Mouse (Mus musculus) layer of hippocampus, adult 2 months (tissue): ENCODE measurements around the gene Wdr66. TPM values are rescaled to one million over a fixed set of nuclear protein-coding genes. Genes with fewer than 3 reads are reported as not detected.
A peak's percentile ranks its signal among the peaks of the same experiment; 100 is the strongest.

Source experiments
- DNase-seq, 2 experiments: peaks; one replicate each; pipeline ENCODE4 v3.0.0; 2022; ENCODE audit warnings: low spot score in 2 of 2
- H3K27ac ChIP-seq: fragments of 200-600 bp; 2 replicates; pipeline ENCODE4 v1.8.1; 2022
- H3K4me3 ChIP-seq: fragments of 200-600 bp; 2 replicates; pipeline ENCODE4 v1.8.1; 2022; ENCODE audit warnings: mild to moderate bottlenecking
- CTCF ChIP-seq: fragments of 200-600 bp; conservative IDR thresholded peaks from 2 replicates; pipeline ENCODE4 v1.8.1; 2022; ENCODE audit warnings: antibody characterized with exemption, mild to moderate bottlenecking, moderate library complexity
- total RNA-seq, 2 experiments: library from RNA; stranded (reverse); gene quantifications; 2 replicates each; pipeline ENCODE4 v1.2.3; 2021

Wdr66 gene
- total RNA-seq, 2 experiments from 2014 or later = 4.5 to 5.6 TPM

- Histone ChIP-seq H3K4me3 (no peak overlapping the region), H3K27ac (no peak overlapping the region)
- TF ChIP-seq CTCF = no peak
- DNase-seq = no peak
Observed at GRCm38 (mm10) chr5:123336205-123336961, 84.5 kb downstream of the Wdr66 start.

- no peak overlapping the region for H3K4me3 ChIP-seq
- H3K27ac ChIP-seq = no peak overlapping the region
- TF ChIP-seq CTCF = no peak
- no peak for DNase-seq
Observed at GRCm38 (mm10) chr5:123338463-123338862, 86.6 kb downstream of the Wdr66 start.

DNA sequence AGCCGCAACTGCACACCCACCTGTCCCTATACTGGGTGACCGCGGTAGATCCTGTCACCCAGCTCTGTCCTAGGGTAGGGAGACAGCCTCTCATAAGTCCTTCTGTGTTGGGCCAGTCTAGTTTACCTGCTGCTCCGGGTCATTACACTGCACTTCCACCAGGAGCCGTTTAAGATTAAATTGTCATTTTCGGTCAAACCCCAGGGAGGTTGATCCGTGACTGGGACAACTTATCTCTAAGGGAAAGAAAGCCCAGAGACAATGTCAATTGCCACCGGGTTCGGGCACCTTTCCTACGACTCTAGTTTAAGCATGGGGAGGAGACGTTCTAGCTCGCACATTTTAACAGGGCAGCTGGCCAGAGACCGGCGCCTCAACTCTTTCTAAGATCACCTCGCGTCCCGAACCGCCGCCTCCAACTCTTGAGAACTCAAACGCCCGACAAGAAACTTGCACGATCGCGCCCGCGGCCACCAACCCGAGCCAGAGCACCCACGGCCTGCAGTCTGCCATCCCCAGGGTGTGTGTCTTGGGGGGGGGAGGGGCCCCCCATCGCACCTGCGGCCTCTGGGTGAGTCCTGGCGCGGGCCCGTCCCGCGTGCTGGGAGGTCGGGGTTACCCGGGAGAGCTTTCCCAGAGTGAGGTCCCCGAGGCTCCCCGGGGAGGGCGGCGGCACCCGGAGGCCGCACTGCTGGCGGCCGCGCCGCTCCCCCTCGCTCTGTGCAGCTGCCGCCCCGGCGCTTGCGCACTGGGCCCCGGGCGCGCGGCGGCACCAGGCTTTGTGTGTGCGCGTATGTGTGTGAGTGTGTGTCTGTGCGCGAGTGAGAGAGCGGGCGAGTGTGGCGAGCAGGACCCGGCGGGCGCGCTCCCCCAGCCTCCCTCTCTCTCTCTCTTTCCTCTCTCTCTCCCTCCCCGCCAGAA, 92.1 kb downstream of the Wdr66 start, which contains the start of gene Bcl7a:
TSS of gene Bcl7a (plus strand) at position 128 of the 921 bp plus-strand sequence.
- peak within 1 kb of the TSS; percentile 98 for H3K27ac ChIP-seq
- peak; percentile 92 to 96 for DNase-seq
- peak within 1 kb of the TSS; percentile 92 for H3K4me3 ChIP-seq
- peak; percentile 59 for TF ChIP-seq CTCF

- no peak for TF ChIP-seq CTCF
- DNase-seq = no peak
Observed at GRCm38 (mm10) chr5:123344628-123344962, 92.7 kb downstream of the Wdr66 start.

GRCm38 (mm10) chr5:123344963-123345852, 93.3 kb downstream of the Wdr66 start:
- Histone ChIP-seq H3K4me3 (peak overlapping the region; percentile 92), H3K27ac (peak overlapping the region; percentile 98)
- no peak for TF ChIP-seq CTCF
- DNase-seq = peak in 1 of 2 experiments; percentile 55

More at GRCm38 (mm10) chr5:123344628-123344962, 92.7 kb downstream of the Wdr66 start:
- H3K4me3 ChIP-seq = peak overlapping the region; percentile 92
- H3K27ac ChIP-seq = peak overlapping the region; percentile 98

DNA sequence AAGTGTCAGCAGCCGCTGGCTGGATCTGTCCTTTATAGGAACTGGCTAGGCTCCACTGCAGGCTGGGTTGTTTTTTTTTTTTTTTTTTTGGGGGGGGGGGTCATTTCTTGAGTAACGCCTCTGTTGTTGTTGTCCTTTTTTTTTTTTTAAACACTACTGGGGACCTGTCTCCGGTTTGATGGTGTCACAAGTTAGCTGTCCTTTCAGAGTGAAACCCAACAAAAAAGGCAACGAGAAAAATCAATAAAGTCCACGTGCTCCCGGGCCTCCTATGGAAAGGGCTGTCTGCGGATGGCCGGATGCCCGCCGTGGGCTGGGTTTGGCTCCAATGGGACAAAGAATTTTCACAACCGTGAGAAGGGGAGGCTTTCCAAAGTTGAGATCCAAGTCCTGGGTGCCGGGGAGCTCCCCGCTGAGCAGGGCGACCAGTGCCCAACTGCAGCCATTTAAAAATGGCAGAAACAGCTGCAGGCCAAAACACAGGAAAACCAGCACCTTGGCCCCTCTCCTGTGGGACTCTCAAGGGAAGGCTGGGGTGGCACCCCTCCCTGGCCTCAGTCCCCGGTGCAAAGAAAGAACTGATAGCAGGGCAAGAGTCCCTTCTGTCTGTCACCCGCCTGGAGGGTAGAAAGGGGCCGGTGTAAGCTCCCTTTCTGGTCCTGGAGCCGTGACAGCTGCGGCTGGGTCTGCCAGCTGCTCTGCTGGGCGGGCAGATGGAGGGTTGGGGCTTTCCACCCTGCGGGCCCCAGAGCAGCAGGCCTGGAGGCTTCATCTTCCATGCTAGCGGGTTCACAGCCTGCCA, 94.2 kb downstream of the Wdr66 start:
- TF ChIP-seq CTCF = no peak
- H3K4me3 ChIP-seq = peak overlapping the region; percentile 92
- H3K27ac ChIP-seq = peak overlapping the region; percentile 98
- DNase-seq = peak; percentile 65 to 70

DNA sequence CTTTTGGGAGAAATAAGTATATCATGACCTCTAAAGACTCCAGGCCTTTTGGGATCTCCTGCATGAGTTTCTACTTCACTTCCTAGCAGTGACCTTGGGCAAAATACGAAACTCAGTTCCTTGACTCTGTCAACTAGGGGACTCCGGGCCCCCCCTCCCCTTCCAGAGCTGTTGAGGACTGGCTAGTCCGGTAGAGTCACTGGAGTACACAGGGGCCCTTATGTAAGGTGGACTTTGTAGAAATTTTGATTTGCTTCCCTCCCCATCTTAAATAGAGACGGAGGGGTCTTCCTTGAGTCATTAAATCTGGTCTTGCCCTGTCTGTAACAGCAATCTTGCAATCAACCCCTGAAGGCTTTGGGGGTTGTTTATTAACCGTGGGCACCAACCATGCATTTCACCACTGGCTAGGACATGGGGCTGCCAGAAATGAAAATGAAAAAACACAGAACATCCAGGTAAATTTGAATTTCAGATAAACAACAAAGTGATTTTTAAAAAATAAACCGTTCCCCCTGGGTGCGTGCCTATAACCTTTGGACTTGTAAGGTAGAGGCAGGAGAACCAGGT, 94.9 kb downstream of the Wdr66 start:
- H3K4me3 ChIP-seq = peak overlapping the region; percentile 92
- no peak for TF ChIP-seq CTCF
- no peak for DNase-seq
- peak overlapping the region; percentile 98 for H3K27ac ChIP-seq

DNA sequence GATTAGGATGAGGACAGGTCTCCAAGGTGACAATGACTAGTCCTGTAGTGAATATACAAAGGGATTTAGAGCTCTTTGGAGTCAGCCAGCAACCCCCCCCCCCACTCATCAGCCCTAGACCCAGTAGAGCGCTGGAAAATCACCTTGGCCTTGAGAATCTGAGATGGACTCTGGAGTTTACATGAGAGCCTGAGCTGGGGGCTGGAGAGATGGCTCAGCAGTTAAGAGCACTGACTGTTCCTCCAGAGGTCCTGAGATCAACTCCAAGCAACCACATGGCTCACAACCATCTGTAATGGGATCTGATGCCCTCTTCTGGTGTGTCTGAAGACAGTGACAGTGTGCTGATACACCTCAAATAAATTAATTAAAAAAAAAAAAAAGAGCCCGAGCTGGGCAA, 96.1 kb downstream of the Wdr66 start:
- Histone ChIP-seq H3K4me3 (no peak overlapping the region), H3K27ac (no peak overlapping the region)
- no peak for DNase-seq
- TF ChIP-seq CTCF = peak; percentile 34

GRCm38 (mm10) chr5:123350386-123350785, 98.5 kb downstream of the Wdr66 start:
- Histone ChIP-seq H3K27ac (peak overlapping the region; percentile 43; the same call in 1 of the 2 replicates), H3K4me3 (no peak overlapping the region)
- TF ChIP-seq CTCF = peak; percentile 74
- DNase-seq = peak; percentile 37 to 59

- DNase-seq = no peak
- no peak overlapping the region for H3K4me3 ChIP-seq
Observed at GRCm38 (mm10) chr5:123355918-123356317, 104.0 kb downstream of the Wdr66 start.

DNA sequence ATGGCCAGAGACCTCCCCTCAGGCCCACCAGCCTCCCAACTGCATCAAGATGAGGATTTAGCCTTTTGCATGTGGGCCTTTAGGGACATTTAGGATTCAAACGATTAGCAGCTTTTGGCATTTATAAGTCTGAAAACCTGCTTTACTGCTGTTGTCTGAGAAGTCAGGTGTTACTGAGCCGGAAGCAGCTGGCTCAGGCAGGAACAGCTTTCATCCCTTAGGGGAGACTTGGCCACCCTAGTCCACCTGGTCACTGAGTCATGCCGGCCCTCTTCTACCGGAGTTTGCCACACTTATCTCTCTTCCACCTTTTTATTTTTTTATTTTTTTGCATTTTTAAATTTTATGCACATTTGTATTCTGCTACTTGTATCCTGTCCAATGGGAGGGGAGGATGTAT, 105.4 kb downstream of the Wdr66 start:
- TF ChIP-seq CTCF = no peak
- no peak overlapping the region for H3K4me3 ChIP-seq
- no peak for DNase-seq
- H3K27ac ChIP-seq = no peak overlapping the region

More at GRCm38 (mm10) chr5:123355918-123356317, 104.0 kb downstream of the Wdr66 start:
- TF ChIP-seq CTCF = no peak
- H3K27ac ChIP-seq = no peak overlapping the region
